Mouse (Mus musculus) embryonic facial prominence, embryonic 13.5 days (tissue): Measurements from ENCODE around the gene 4930507D05Rik. TPM values are rescaled to one million over a fixed set of nuclear protein-coding genes. Genes with fewer than 3 reads are reported as not detected.
"Not testable (repeated sequence)": the region's sequence is repeated elsewhere in the genome, so short reads cannot be mapped to it uniquely, and the experiment has no call there.

Experiments used
- ATAC-seq: fragments of 200-750 bp; cut with Nextera tagmentation; 2 replicates; pipeline ENCODE4 v1.8.0; 2017; ENCODE audit warnings: low read depth; ENCODE audit not compliant: insufficient number of reproducible peaks, insufficient read depth, low FRiP score, low TSS enrichment
- H3K27ac ChIP-seq: fragments of 300-500 bp; sonication (generic); 2 replicates; pipeline ENCODE4 v1.5.1; 2015; ENCODE audit warnings: moderate library complexity, mild to moderate bottlenecking, inconsistent platforms
- H3K27me3 ChIP-seq: fragments of 300-500 bp; sonication (generic); 2 replicates; pipeline ENCODE4 v1.6.1; 2015; ENCODE audit warnings: mild to moderate bottlenecking, inconsistent platforms
- H3K36me3 ChIP-seq: fragments of 300-500 bp; sonication (generic); 2 replicates; pipeline ENCODE4 v1.6.1; 2015; ENCODE audit warnings: mild to moderate bottlenecking, inconsistent platforms
- H3K4me1 ChIP-seq: fragments of 300-500 bp; sonication (generic); 2 replicates; pipeline ENCODE4 v1.6.1; 2015; ENCODE audit warnings: inconsistent platforms
- H3K4me2 ChIP-seq: fragments of 300-500 bp; sonication (generic); 2 replicates; pipeline ENCODE4 v1.6.1; 2015; ENCODE audit warnings: moderate library complexity, mild to moderate bottlenecking, inconsistent platforms
- H3K4me3 ChIP-seq: fragments of 300-500 bp; sonication (generic); 2 replicates; pipeline ENCODE4 v1.5.1; 2015; ENCODE audit warnings: mild to moderate bottlenecking, inconsistent platforms
- H3K9ac ChIP-seq: fragments of 300-500 bp; sonication (generic); 2 replicates; pipeline ENCODE4 v1.6.1; 2015; ENCODE audit warnings: mild to moderate bottlenecking, inconsistent platforms
- H3K9me3 ChIP-seq: fragments of 300-500 bp; sonication (generic); 2 replicates; pipeline ENCODE4 v1.6.1; 2016; ENCODE audit warnings: inconsistent platforms
- WGBS: fragments of 180-500 bp; shearing (Covaris S2); methylation state at CpG from one replicate; pipeline ENCODE4 v1.1.7; 2015; ENCODE audit warnings: mixed read lengths; 5-methylcytosine and 5-hydroxymethylcytosine counted together
- polyA plus RNA-seq: library from polyadenylated mRNA; unstranded; fragments of >200 nt; fragmentation: Nextera tagmentation; extraction: Ambion mirVana; gene quantifications from 2 replicates; pipeline ENCODE4 v1.2.1, GENCODE M21; 2015

Gene 4930507D05Rik
- polyA plus RNA-seq, 1 experiment from 2014 or later, result 0.60 TPM

- no peaks in the 10 kb centered on the region for H3K9me3 ChIP-seq
- 64% methylated on average over 7 of the region's 7 CpGs for WGBS
- no peak overlapping the region for H3K4me2 ChIP-seq
- no peak overlapping the region for H3K4me3 ChIP-seq
- peaks cover 13% of the 10 kb centered on the region for H3K36me3 ChIP-seq
- no peak overlapping the region for H3K27ac ChIP-seq
- peaks cover 4% of the 10 kb centered on the region for H3K4me1 ChIP-seq
- no peak for ATAC-seq
- no peaks in the 10 kb centered on the region for H3K27me3 ChIP-seq
- H3K9ac ChIP-seq, result no peak overlapping the region
Measured at GRCm38 (mm10) chr10:62481108-62481852, 32.0 kb downstream of the 4930507D05Rik start.

DNA sequence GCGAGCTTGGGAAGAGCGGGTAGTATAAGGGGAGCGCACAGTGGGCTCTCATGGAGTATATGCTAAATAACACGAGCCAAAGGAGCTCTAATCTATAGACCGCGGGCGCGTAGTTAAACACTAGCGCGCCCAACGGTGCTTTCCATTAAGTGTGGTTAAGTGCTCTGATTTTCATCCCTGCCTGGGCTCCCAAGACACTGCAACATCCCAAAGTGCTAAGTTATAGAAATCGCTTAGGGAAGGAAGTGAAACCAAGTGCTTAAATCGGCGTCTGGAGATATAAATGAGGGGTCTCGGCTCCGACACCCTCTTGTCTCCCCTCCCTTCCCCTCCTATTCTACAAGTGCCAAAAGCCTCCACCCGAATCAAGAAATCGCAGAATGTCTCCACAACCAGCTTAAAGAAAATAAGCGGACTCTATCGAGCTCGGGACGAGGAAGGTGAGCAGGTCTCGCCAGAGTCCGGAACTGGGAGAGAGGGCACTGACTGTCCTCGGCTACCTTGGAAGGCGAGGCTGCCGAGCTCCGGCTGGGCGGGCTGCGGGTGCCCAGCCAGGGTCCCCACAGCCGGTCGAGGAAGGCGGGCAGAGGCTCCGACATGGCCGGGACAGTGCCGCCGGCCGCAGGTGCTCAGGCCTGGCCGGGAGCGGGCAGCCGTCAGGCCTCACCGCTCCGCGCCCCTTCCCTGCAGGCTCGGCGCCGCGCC lies 36.7 kb downstream of the 4930507D05Rik start:
- Histone ChIP-seq H3K9me3 (no peaks in the 10 kb centered on the region), H3K4me2 (peak overlapping the region; percentile 75), H3K36me3 (no peaks in the 10 kb centered on the region), H3K27me3 (no peaks in the 10 kb centered on the region), H3K4me1 (peaks cover 9% of the 10 kb centered on the region), H3K27ac (peak overlapping the region; percentile 73), H3K4me3 (peak overlapping the region; percentile 95), H3K9ac (peak overlapping the region; percentile 94)
- no peak; the same call in 1 of the 2 replicates for ATAC-seq
- under 1% methylated on average over 42 of the region's 48 CpGs for WGBS

DNA sequence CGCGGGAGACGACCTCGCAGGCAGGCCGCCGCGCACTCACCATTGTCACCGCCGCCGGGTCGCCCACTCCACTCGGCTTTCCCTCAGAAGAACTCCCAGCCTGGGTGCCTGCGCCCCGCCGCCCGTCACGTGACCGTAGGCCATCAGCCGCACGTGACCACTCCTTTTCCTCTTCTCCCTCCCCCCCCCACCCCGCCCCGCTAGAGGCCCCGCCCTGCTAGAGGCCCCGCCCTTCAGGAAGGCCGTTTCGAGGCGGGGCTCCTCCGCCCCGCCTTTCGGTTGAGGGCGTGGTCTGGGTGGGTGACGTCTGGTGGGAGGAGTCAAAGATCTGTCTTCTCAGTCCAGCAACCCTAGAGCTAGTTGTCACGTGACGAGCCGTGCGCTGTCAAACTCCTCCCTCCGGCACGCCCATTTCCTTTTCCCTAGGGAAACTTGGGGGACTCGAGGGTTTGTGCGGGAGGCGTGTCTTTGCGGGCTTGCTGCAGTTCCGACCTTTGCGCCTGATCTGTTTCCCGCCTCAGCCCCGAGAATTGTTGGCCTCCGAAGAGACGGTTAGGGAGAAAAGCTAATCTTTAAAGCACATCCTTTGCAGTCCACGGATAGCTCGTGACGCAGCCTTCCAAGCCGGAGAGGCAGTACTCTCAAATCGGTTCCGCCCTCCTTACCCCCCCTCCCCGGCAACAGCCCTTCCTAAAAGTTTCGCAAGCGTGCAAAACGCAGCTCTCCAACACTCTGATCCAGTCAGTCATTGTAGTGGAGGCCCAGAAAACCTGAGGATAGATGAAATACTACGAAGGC lies 37.5 kb downstream of the 4930507D05Rik start, which contains the start of gene Vps26a:
Vps26a (minus strand) TSS at position 188 of the 798 bp plus-strand sequence.
- Histone ChIP-seq H3K4me1 (peaks cover 9% of the 10 kb centered on the region), H3K4me2 (peak within 1 kb of the TSS; percentile 75), H3K9me3 (no peaks in the 10 kb centered on the region), H3K9ac (peak within 1 kb of the TSS; percentile 94), H3K27me3 (no peaks in the 10 kb centered on the region), H3K4me3 (peak within 1 kb of the TSS; percentile 95), H3K36me3 (no peaks in the 10 kb centered on the region), H3K27ac (peak within 1 kb of the TSS; percentile 73)
- peak; percentile 83 for ATAC-seq
- WGBS, result under 1% methylated on average over 52 of the region's 59 CpGs

GRCm38 (mm10) chr10:62488266-62488665 lies 39.0 kb downstream of the 4930507D05Rik start:
- Histone ChIP-seq H3K9me3 (no peaks in the 10 kb centered on the region), H3K27me3 (no peaks in the 10 kb centered on the region), H3K4me2 (no peak overlapping the region), H3K4me1 (peaks cover 9% of the 10 kb centered on the region), H3K4me3 (no peak overlapping the region), H3K36me3 (no peaks in the 10 kb centered on the region), H3K27ac (no peak overlapping the region), H3K9ac (no peak overlapping the region)
- ATAC-seq, result no peak
- WGBS, result 14% methylated on average over 1 of the region's 1 CpGs

DNA sequence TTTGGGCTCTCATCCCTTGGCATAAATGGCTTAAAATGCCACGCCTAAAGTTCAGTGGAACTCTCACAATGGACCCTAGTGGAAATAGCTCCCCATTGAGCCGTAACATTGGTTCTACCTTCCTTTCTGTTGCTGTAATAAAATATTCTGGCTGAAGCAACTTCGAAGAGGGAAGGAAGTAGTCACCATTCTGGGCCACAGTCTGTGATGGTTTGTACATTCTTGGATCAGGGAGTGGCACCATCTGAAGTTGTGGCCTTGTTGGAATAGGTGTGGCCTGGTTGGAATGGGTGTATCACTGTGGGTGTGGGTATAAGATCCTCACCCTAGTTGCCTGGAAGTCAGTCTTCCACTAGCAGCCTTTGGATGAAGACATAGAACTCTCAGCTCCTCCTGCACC lies 42.4 kb downstream of the 4930507D05Rik start:
- not testable (repeated sequence) for H3K9ac ChIP-seq, ATAC-seq
- WGBS, result 83% methylated on average over 3 of the region's 3 CpGs

GRCm38 (mm10) chr10:62500088-62500915 lies 51.0 kb downstream of the 4930507D05Rik start:
- 21% methylated on average over 15 of the region's 15 CpGs for WGBS
- Histone ChIP-seq H3K4me1 (no peaks in the 10 kb centered on the region), H3K36me3 (no peaks in the 10 kb centered on the region), H3K27me3 (no peaks in the 10 kb centered on the region), H3K27ac (no peak overlapping the region), H3K4me3 (no peak overlapping the region), H3K4me2 (no peak overlapping the region), H3K9me3 (no peaks in the 10 kb centered on the region), H3K9ac (no peak overlapping the region)
- no peak for ATAC-seq

More for the DNA sequence above, 42.4 kb downstream of the 4930507D05Rik start:
- not testable (repeated sequence) for H3K36me3 ChIP-seq, H3K9me3 ChIP-seq, H3K27ac ChIP-seq, H3K4me1 ChIP-seq, H3K27me3 ChIP-seq, H3K4me2 ChIP-seq, H3K4me3 ChIP-seq

Other genes starting within 250 kb of the 4930507D05Rik start
- gene Tspan15, start 218.2 kb upstream of the 4930507D05Rik start, polyA plus RNA-seq, result 9.8 and 11.3 TPM in 2 replicates
- not detected in 2 replicates for gene Tacr2, start 197.1 kb upstream of the 4930507D05Rik start, polyA plus RNA-seq
- gene Hk1, start 69.6 kb upstream of the 4930507D05Rik start, polyA plus RNA-seq, result 32.9 and 38.9 TPM in 2 replicates
- 0.46 and 1.0 TPM in 2 replicates for gene Hkdc1, start 27.0 kb upstream of the 4930507D05Rik start, polyA plus RNA-seq
- 25.3 and 26.2 TPM in 2 replicates for gene Supv3l1, start 249 bp downstream of the 4930507D05Rik start, polyA plus RNA-seq
- 76.0 and 76.5 TPM in 2 replicates for gene Vps26a, start 37.3 kb downstream of the 4930507D05Rik start, polyA plus RNA-seq
- 9.7 and 11.5 TPM in 2 replicates for gene Srgn, start 78.0 kb downstream of the 4930507D05Rik start, polyA plus RNA-seq
- gene Kif1bp, start 129.0 kb downstream of the 4930507D05Rik start, polyA plus RNA-seq, result 38.5 and 42.4 TPM in 2 replicates
- gene Ddx21, start 152.8 kb downstream of the 4930507D05Rik start, polyA plus RNA-seq, result 24.1 and 26.3 TPM in 2 replicates
- gene Ddx50, start 201.7 kb downstream of the 4930507D05Rik start, polyA plus RNA-seq, result 175 and 178 TPM in 2 replicates